Mouse (Mus musculus) heart, embryonic 14.5 days (tissue): Measurements from ENCODE around the gene Mmgt2. TPM values are rescaled to one million over a fixed set of nuclear protein-coding genes. Genes with fewer than 3 reads are reported as not detected.

Experiments
- ATAC-seq: fragments of 200-750 bp; cut with Nextera tagmentation; 2 replicates; pipeline ENCODE4 v1.8.0; 2017; ENCODE audit warnings: low read depth, moderate TSS enrichment; ENCODE audit not compliant: insufficient number of reproducible peaks, insufficient read depth, low FRiP score
- H3K27ac ChIP-seq, 2 experiments: fragments of 200-500 bp in 1 of 2; fragments of 300-500 bp in 1 of 2; sonication (generic) in 1 of 2; replicated peaks in 1 of 2; 2 replicates each; pipeline ENCODE4 v1.5.1; 2012 to 2014; ENCODE audit warnings: low read depth in 2 of 2, low read length in 2 of 2, control low read depth in 1 of 2, mild to moderate bottlenecking in 1 of 2, mixed read lengths in 1 of 2; ENCODE audit not compliant: control insufficient read depth in 1 of 2, insufficient read depth in 1 of 2
- H3K27me3 ChIP-seq: fragments of 300-500 bp; sonication (generic); 2 replicates; pipeline ENCODE4 v1.6.1; 2014; ENCODE audit warnings: mild to moderate bottlenecking, low read length, control low read depth; ENCODE audit not compliant: control insufficient read depth, insufficient read depth
- H3K36me3 ChIP-seq: fragments of 300-500 bp; sonication (generic); 2 replicates; pipeline ENCODE4 v1.6.1; 2014; ENCODE audit warnings: mild to moderate bottlenecking, control low read depth, low read length, mixed read lengths; ENCODE audit not compliant: control insufficient read depth, insufficient read depth
- H3K4me1 ChIP-seq, 2 experiments: fragments of 200-500 bp in 1 of 2; fragments of 300-500 bp in 1 of 2; sonication (generic) in 1 of 2; 2 replicates each; pipeline ENCODE4 v1.6.1; 2012 to 2014; ENCODE audit warnings: low read length in 2 of 2, control low read depth in 1 of 2, mixed read lengths in 1 of 2; ENCODE audit not compliant: control insufficient read depth in 2 of 2, insufficient read depth in 2 of 2
- H3K4me2 ChIP-seq: fragments of 300-500 bp; sonication (generic); 2 replicates; pipeline ENCODE4 v1.6.1; 2014; ENCODE audit warnings: mild to moderate bottlenecking, low read length
- H3K4me3 ChIP-seq, 2 experiments: fragments of 200-500 bp in 1 of 2; fragments of 300-500 bp in 1 of 2; sonication (generic) in 1 of 2; 2 replicates each; pipeline ENCODE4 v1.5.1; 2012 to 2014; ENCODE audit warnings: low read length in 2 of 2, mild to moderate bottlenecking in 2 of 2, control low read depth in 1 of 2, low read depth in 1 of 2, moderate library complexity in 1 of 2; ENCODE audit not compliant: control insufficient read depth in 1 of 2, insufficient read depth in 1 of 2
- H3K9ac ChIP-seq: fragments of 300-500 bp; sonication (generic); 2 replicates; pipeline ENCODE4 v1.6.1; 2014; ENCODE audit warnings: mild to moderate bottlenecking, low read length
- H3K9me3 ChIP-seq: fragments of 300-500 bp; sonication (generic); 2 replicates; pipeline ENCODE4 v1.6.1; 2016; ENCODE audit warnings: low read length, control low read depth; ENCODE audit not compliant: control insufficient read depth
- WGBS: fragments of 180-500 bp; shearing (Covaris S2); extraction: QIAGEN DNeasy Blood & Tissue Kit; methylation state at CpG from one replicate; pipeline ENCODE4 v1.1.7; 2014; 5-methylcytosine and 5-hydroxymethylcytosine counted together
- polyA plus RNA-seq: library from polyadenylated mRNA; unstranded; fragments of >200 nt; fragmentation: Nextera tagmentation; extraction: Ambion mirVana; gene quantifications from 2 replicates; pipeline ENCODE4 v1.2.1, GENCODE M21; 2014

Gene Mmgt2
- polyA plus RNA-seq: 55.9 and 56.7 TPM in 2 replicates

DNA sequence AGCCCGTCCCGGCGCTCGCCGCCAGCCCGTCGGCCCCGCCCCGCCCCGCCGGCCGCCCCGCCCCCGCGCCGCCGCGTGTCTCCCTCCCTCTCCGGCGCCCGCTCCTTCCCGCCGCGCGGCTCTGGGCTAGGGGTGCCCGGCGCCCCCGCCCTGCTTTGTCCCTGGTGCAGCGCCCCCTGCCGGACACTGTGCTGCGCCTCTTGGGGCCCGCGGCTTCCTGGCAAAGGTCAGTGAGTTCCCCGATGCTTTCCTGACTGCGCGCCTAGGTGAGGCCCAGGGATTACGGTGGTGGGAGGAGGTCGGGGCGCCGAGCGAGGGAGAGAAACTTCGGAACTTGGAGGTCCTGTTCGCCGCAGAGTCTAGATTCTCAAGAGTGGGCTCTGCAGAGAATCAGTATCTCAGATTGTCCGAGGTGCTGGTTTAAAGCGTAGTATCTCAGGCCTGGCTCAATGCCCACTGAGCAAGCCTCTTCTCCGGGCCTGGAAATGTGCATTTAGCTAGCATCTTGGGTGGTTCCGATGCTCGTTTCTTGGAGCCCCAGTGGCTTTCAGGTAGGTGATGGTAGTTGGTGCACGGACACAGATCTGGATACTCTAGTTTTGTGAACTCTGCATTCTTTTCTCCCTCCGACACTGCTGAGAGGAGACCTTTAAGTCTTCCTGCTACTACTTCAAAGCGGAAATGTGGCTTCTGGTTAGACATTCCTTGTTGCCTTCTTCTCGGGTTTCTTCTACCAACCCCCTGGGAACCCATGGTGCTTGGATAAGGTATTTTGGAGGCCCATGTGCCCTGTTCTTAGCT is at the start of gene Mmgt2:
TSS of gene Mmgt2 (plus strand) at position 74 of the 801 bp plus-strand sequence.
- Histone ChIP-seq H3K9me3 (no peaks in the 10 kb centered on the region), H3K4me1 (peaks cover 24 to 53% of the 10 kb centered on the region in 2 experiments), H3K36me3 (peaks cover 28% of the 10 kb centered on the region), H3K27me3 (no peaks in the 10 kb centered on the region), H3K4me2 (peak within 1 kb of the TSS; percentile 73), H3K4me3 (peak within 1 kb of the TSS; percentile 81 to 84), H3K27ac (peak within 1 kb of the TSS; percentile 81 to 95), H3K9ac (peak within 1 kb of the TSS; percentile 91)
- WGBS: 3% methylated on average over 36 of the region's 53 CpGs
- peak; percentile 84 for ATAC-seq

DNA sequence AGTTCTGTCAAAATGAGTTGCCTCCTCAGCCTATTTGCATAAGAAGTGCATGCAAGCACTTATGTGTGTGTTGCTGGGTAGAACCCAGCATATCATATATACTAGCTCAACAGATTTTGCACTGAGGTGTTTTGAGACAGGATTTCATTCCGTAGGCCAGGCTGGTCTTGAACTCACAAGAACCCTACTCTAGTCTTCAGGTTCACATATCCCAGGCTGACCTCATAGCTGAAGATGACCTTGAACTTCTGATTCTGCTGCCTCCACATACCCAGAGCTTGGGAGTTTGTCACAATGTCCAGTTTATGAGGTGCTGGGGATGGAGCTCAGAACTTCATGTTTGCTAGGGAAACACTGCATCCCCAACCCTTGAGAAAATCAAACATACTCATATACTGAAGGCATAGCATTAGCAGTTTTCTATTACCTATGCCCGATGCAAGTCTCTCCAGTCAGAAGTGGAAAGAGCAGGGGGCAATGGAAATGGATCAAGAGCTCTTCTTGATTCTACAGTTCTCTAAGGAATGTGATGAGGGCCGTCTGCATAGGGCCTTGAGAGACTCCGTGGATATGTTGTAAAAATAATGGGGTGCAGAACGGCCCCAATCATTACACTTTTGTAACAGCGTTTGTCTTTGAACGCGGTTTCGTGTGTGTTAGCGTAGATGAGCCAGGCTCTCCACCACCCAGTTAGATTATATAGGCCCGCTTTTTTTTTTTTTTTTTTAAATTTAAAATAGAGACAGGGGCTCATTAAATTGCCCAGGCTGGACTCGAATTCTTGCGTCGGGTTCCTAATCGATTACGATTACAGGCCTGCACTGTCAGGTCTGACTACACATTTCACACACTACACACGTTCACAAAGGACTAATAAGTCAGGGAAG is 46.5 kb upstream of the Mmgt2 start:
- no peaks in the 10 kb centered on the region for H3K27me3 ChIP-seq
- 14% methylated on average over 17 of the region's 17 CpGs for WGBS
- no peak for ATAC-seq
- H3K4me3 ChIP-seq: peak overlapping the region; percentile 55 to 94
- H3K9me3 ChIP-seq: no peaks in the 10 kb centered on the region
- H3K4me1 ChIP-seq: peaks cover 4 to 18% of the 10 kb centered on the region in 2 experiments
- peak overlapping the region; percentile 94 to 96 for H3K27ac ChIP-seq
- peak overlapping the region; percentile 78 for H3K9ac ChIP-seq
- H3K4me2 ChIP-seq: peak overlapping the region; percentile 80
- H3K36me3 ChIP-seq: peaks cover 38% of the 10 kb centered on the region

DNA sequence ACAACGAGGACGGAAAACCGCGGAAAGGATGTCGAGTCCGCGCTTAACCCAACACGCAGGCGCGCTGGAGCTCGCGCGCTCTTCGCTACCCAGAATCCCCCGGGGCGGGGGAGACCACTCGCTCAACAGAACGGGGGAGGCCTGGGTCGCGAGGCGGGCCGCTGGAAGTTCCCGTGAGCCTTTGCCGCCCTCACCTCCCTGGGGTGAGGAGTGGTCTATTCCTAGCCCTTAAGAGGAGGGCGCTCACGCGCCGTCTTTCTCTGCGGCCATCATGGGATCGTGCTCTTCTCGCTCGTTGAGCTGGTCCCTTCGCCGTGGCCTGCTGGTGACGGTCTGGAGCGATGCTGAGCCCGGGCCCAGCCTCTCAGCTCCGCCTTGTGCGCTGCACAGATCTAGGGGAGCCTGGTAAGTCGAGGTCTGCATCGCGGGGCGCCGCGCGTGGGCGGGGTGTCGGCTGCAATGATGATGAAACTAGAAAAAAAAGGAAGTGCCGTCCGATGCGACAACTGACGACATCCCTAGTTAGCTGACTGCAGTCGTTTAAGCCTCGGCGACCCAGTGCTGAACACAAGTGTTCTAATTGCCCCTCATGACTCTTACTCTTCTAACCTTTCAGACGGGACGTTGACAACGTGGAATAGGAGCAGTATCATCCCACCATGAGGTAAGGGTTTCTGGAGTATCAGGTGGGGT is 45.7 kb upstream of the Mmgt2 start:
- Histone ChIP-seq H3K27ac (peak overlapping the region; percentile 95 to 96), H3K27me3 (no peaks in the 10 kb centered on the region), H3K9me3 (no peaks in the 10 kb centered on the region), H3K9ac (peak overlapping the region; percentile 98), H3K4me3 (peak overlapping the region; percentile 88 to 94), H3K36me3 (peaks cover 46% of the 10 kb centered on the region), H3K4me1 (peaks cover 4 to 18% of the 10 kb centered on the region in 2 experiments), H3K4me2 (peak overlapping the region; percentile 80)
- ATAC-seq: peak; percentile 92
- under 1% methylated on average over 58 of the region's 58 CpGs for WGBS

DNA sequence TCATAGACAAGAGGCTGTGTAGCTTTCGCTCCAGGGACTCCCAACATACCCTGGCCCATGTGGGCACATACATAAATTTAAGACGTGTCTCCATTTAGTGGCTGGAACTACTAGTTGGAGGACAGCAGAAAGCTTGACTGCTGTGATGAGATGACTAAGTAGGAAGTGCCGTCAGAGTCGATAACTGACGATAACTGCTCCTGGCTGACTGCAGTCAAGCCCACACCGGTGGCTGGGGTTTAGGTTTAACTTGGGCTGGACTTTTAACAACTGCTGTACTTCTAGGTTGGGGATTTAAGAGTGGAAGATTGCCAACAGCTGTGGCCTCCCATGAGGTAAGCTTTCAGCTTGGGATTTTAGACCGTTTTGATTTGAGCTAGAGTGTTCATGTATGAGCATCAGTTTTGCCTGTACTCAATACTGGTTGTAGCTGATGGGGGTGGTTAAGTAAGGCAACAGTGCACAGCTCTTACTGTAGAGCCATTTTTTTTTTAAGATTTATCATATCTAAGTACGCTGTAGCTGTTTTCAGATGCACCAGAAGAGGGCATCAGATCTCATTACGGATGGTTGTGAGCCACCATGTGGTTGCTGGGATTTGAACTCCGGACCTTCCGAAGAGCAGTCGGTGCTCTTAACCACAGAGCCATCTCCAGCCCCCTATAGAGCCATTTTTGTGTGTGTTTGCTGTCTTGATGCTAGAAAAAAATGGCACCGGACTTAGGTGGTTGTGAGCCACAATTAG is 45.0 kb upstream of the Mmgt2 start:
- Histone ChIP-seq H3K4me3 (peak overlapping the region; percentile 88 to 94), H3K9me3 (no peaks in the 10 kb centered on the region), H3K36me3 (peaks cover 53% of the 10 kb centered on the region), H3K4me1 (peaks cover 4 to 18% of the 10 kb centered on the region in 2 experiments), H3K4me2 (peak overlapping the region; percentile 80), H3K27ac (peak overlapping the region; percentile 95 to 96), H3K9ac (peak overlapping the region; percentile 98), H3K27me3 (no peaks in the 10 kb centered on the region)
- 2% methylated on average over 13 of the region's 13 CpGs for WGBS
- no peak for ATAC-seq

DNA sequence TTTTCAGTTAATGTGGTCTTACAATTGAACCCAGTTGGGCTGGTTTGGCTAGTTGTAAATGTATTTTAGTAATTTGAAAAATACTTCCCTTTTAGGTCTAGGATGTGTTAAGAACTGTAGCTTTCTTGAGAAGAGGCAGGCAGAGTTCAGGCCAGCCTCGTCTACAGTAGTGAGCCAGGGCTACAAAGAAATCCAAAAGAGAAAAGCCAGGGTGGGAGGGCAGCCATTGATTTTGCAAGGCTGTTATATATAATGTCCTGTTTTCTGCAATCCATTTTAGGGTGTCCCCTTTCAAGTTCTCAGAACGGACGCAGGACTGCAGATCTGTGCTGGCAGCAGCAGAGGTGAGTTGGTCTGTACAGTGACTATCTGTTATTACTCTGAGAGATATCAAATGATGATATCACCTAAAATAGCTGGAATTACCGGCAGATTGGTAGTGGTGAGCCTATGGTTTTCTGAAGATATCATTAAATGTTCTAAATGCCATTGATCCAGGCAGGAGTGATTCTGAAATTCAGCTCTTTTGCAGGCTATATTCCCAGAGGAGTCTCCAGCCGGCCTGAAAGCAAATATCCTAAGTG is 44.2 kb upstream of the Mmgt2 start:
- H3K36me3 ChIP-seq: peaks cover 60% of the 10 kb centered on the region

DNA sequence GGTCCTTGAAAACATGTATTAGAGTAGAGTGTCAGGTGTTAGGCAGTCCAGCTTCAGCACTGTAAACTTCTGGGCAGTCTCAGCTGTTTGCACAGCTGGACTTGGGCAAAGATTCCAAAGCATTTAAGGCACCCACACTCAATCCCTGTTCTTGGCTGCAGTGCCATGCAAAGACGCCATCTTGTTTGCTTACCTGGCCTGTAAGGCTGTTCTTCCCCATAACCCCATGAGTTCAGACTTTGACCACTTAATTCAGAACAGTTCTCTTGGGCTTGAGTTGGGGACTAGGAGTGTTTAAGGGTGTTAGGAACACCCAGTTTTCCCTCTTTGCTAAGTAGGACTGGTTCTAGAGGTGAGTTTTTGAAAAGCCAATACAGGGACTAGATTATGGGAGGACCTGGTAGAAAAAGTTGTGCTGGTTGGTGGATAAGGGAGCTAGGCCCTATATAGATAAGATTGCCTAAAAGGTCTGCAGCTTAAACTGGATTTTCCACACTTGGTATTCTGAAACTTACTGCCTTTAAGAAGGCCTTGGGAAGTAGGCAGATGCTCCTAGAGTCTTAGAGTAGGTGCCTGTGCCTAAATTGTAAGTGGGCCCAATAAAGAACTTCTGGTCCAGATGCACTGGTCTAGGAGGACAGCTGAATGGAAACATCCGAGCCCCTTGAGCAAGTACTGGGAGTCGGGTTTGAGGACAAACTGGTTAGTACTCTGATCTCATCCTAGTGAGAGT is 43.4 kb upstream of the Mmgt2 start:
- Histone ChIP-seq H3K4me1 (peaks cover 2 to 18% of the 10 kb centered on the region in 2 experiments; a peak in 3 of 4 replicates), H3K27ac (no peak overlapping the region), H3K4me3 (peak overlapping the region in 1 of 2 experiments; percentile 94; a peak in 1 of 4 replicates)

More for the DNA sequence above, 44.2 kb upstream of the Mmgt2 start:
- Histone ChIP-seq H3K27me3 (no peaks in the 10 kb centered on the region), H3K4me3 (peak overlapping the region; percentile 88 to 94; a peak in 3 of 4 replicates), H3K9me3 (no peaks in the 10 kb centered on the region), H3K4me1 (peaks cover 2 to 18% of the 10 kb centered on the region in 2 experiments; a peak in 3 of 4 replicates), H3K9ac (peak overlapping the region; percentile 98), H3K4me2 (peak overlapping the region; percentile 80), H3K27ac (peak overlapping the region in 1 of 2 experiments; percentile 96; a peak in 1 of 4 replicates)
- 18% methylated on average over 5 of the region's 5 CpGs for WGBS
- ATAC-seq: no peak

More for the DNA sequence above, 43.4 kb upstream of the Mmgt2 start:
- Histone ChIP-seq H3K27me3 (no peaks in the 10 kb centered on the region), H3K9ac (peak overlapping the region; percentile 98), H3K4me2 (peak overlapping the region; percentile 80; the same call in 1 of the 2 replicates), H3K9me3 (no peaks in the 10 kb centered on the region), H3K36me3 (peaks cover 69% of the 10 kb centered on the region)
- ATAC-seq: no peak
- 24% methylated on average over 3 of the region's 3 CpGs for WGBS
